Mouse (Mus musculus) kidney, adult 2 months (tissue): Measurements from ENCODE around the gene Hcn1.

Experiments used
- CTCF ChIP-seq: fragments of 200-500 bp; conservative IDR thresholded peaks from 2 replicates; pipeline ENCODE4 v1.5.1; 2011; ENCODE audit warnings: low read depth, mild to moderate bottlenecking, control low read depth, low read length, moderate library complexity, mixed read lengths; ENCODE audit not compliant: insufficient read depth, insufficient read length
- POLR2A ChIP-seq: fragments of 200-500 bp; IDR thresholded peaks from one replicate; pipeline ENCODE4 v1.6.1; 2011; ENCODE audit warnings: low read depth, low read length, control low read depth

- TF ChIP-seq CTCF (no peak), POLR2A (no peak)
These were observed 278.5 kb downstream of the Hcn1 start for GRCm38 (mm10) chr13:117880471-117881225.
